Mouse (Mus musculus) liver, embryonic 14.5 days (tissue): ENCODE data around the gene Relb. TPM values are rescaled to one million over a fixed set of nuclear protein-coding genes. Genes with fewer than 3 reads are reported as not detected.

ENCODE experiments used
- ATAC-seq: fragments of 200-750 bp; cut with Nextera tagmentation; 2 replicates; pipeline ENCODE4 v1.8.0; 2017; ENCODE audit warnings: moderate number of reproducible peaks, mild to moderate bottlenecking, moderate library complexity; ENCODE audit not compliant: insufficient read depth
- DNase-seq, 3 experiments: peaks; one replicate each; pipeline ENCODE4 v3.0.0-alpha.2; 2012 to 2013; ENCODE audit warnings: low read depth in 3 of 3, low spot score in 3 of 3
- H3K27ac ChIP-seq: fragments of 300-500 bp; sonication (generic); 2 replicates; pipeline ENCODE4 v1.5.1; 2014; ENCODE audit warnings: moderate library complexity, mild to moderate bottlenecking, control low read depth, inconsistent platforms
- H3K27me3 ChIP-seq: fragments of 300-500 bp; sonication (generic); 2 replicates; pipeline ENCODE4 v1.6.1; 2014; ENCODE audit warnings: mild to moderate bottlenecking, low read length, moderate library complexity; ENCODE audit not compliant: control insufficient read depth, insufficient read depth
- H3K36me3 ChIP-seq: fragments of 300-500 bp; sonication (generic); replicated peaks from 2 replicates; pipeline ENCODE4 v1.6.1; 2014; ENCODE audit warnings: low read depth; ENCODE audit not compliant: control insufficient read depth, insufficient read depth
- H3K4me1 ChIP-seq, 2 experiments: fragments of 200-500 bp in 1 of 2; fragments of 300-500 bp in 1 of 2; sonication (generic) in 1 of 2; replicated peaks; 2 replicates each; pipeline ENCODE4 v1.6.1; 2012 to 2014; ENCODE audit warnings: antibody characterized with exemption in 1 of 2, inconsistent platforms in 1 of 2, low read length in 1 of 2; ENCODE audit not compliant: control insufficient read depth in 2 of 2, insufficient read depth in 2 of 2
- H3K4me2 ChIP-seq: fragments of 300-500 bp; sonication (generic); 2 replicates; pipeline ENCODE4 v1.6.1; 2014; ENCODE audit warnings: low read depth, mild to moderate bottlenecking, control low read depth, moderate library complexity
- H3K4me3 ChIP-seq, 2 experiments: fragments of 200-500 bp in 1 of 2; fragments of 300-500 bp in 1 of 2; sonication (generic) in 1 of 2; 2 replicates each; pipeline ENCODE4 v1.5.1; 2012 to 2014; ENCODE audit warnings: low read depth in 2 of 2, low read length in 2 of 2, mild to moderate bottlenecking in 2 of 2, control low read depth in 1 of 2, inconsistent platforms in 1 of 2, moderate library complexity in 1 of 2; ENCODE audit not compliant: insufficient read depth in 1 of 2
- H3K9ac ChIP-seq: fragments of 300-500 bp; sonication (generic); replicated peaks from 2 replicates; pipeline ENCODE4 v1.6.1; 2014; ENCODE audit warnings: mild to moderate bottlenecking, control low read depth, moderate library complexity
- H3K9me3 ChIP-seq: fragments of 300-500 bp; sonication (generic); 2 replicates; pipeline ENCODE4 v1.6.1; 2016; ENCODE audit warnings: low read length, mixed read lengths; ENCODE audit not compliant: control insufficient read depth
- CTCF ChIP-seq: IDR thresholded peaks from 2 replicates; pipeline ENCODE4 v1.5.1; 2016; ENCODE audit warnings: antibody characterized with exemption, low read depth, control low read depth
- EP300 ChIP-seq: IDR thresholded peaks from 2 replicates; pipeline ENCODE4 v1.6.1; 2016; ENCODE audit warnings: antibody characterized with exemption, low read depth
- WGBS: fragments of 180-500 bp; shearing (Covaris S2); extraction: QIAGEN DNeasy Blood & Tissue Kit; methylation state at CpG from one replicate; pipeline ENCODE4 v1.1.7; 2014; ENCODE audit not compliant: insufficient replicate concordance; 5-methylcytosine and 5-hydroxymethylcytosine counted together
- polyA plus RNA-seq, 2 experiments: library from polyadenylated mRNA; depleted of rRNA in 1 of 2; stranded (reverse) in 1 of 2; unstranded in 1 of 2; fragments of >200 nt; fragmentation: Nextera tagmentation in 1 of 2; extraction: Ambion mirVana in 1 of 2; gene quantifications; 2 replicates each; pipeline versions ENCODE4 v1.2.1 to v1.2.3; 2012 to 2014

Relb gene
- polyA plus RNA-seq, 2 experiments, result 0.89 to 1.1 TPM

DNA sequence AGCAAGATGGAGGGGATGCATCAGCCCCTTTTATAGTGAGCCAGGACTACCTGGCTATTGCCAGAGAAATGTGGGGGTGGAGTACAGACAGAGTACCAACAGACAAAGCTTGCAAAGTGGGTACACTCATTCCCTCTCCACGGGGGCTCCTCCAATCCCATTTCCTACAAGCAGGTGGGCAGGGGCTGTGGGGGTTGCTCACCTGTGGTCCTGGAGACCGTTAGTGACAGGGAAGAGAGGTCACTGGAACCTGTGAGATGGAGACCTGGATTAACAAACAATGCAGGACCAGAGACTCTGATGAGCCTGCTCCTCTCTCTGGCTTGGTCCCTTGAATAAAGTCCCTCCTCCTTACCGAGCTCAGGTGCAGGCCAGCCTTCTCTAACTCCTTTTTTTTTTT, 1.5 kb downstream of the Relb start:
- Histone ChIP-seq H3K9ac (no peak overlapping the region), H3K36me3 (no peaks in the 10 kb centered on the region), H3K4me3 (peak overlapping the region in 1 of 2 experiments; percentile 84; a peak in 1 of 4 replicates), H3K4me1 (peaks cover 11 to 18% of the 10 kb centered on the region in 2 experiments), H3K4me2 (peak overlapping the region; percentile 100), H3K9me3 (no peaks in the 10 kb centered on the region), H3K27me3 (no peaks in the 10 kb centered on the region), H3K27ac (no peak overlapping the region)
- DNase-seq, result no peak
- TF ChIP-seq CTCF (no peak), EP300 (no peak)
- ATAC-seq, result no peak
- 52% methylated on average over 3 of the region's 3 CpGs for WGBS

DNA sequence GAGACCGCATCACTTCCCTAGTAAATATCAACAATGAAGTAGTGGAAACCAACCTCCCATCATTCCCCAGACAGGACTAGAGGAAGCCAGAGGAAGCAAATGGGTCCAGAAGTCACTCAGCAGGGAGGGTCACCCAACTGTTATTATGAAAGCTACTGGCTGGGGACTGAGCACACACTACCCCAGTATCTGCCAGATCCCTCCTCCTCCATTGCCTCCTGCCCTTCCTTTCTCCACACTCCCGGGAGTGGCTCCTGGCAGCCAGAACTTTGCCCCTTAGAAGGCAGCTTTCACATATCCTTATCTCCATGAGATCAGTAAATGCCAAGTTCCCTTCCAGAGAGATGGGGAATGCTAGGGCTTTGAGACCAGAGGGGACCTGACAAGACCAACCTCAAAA, 5.8 kb downstream of the Relb start:
- Histone ChIP-seq H3K9ac (no peak overlapping the region), H3K4me2 (no peak overlapping the region), H3K27ac (no peak overlapping the region), H3K9me3 (no peaks in the 10 kb centered on the region), H3K27me3 (no peaks in the 10 kb centered on the region), H3K36me3 (no peaks in the 10 kb centered on the region), H3K4me1 (peaks cover 0 to 6% of the 10 kb centered on the region in 2 experiments; a peak in 3 of 4 replicates), H3K4me3 (no peak overlapping the region)
- no peak for TF ChIP-seq EP300
- TF ChIP-seq CTCF, result no peak
- DNase-seq (no peak), ATAC-seq (no peak)
- WGBS, result 50% methylated on average over 2 of the region's 2 CpGs

DNA sequence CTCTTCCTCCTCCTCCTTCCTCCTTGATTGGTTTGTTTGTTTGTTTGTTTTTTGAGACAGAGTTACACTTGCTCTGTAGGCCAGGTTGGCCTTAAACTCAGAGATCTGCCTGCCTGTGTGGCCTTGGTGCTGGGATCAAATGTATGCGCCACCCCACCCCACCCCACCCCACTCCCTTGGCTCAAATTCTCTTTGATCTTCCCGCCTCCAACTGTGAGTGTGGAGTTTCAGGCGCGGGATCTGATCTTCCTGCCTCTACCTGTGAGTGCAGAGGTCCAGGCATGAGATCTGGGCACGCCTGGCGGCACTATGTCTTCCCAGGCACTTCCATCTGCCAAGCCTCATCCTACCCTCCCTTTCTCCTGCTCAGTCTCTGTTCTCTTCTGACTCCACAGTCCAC, 7.0 kb downstream of the Relb start:
- ATAC-seq, result no peak
- WGBS, result 43% methylated on average over 6 of the region's 6 CpGs
- no peak for DNase-seq
- Histone ChIP-seq H3K27ac (no peak overlapping the region), H3K9ac (no peak overlapping the region), H3K4me1 (no peaks in the 10 kb centered on the region; a peak in 1 of 4 replicates), H3K4me3 (no peak overlapping the region), H3K27me3 (no peaks in the 10 kb centered on the region), H3K9me3 (no peaks in the 10 kb centered on the region), H3K36me3 (no peaks in the 10 kb centered on the region), H3K4me2 (no peak overlapping the region)
- TF ChIP-seq CTCF (no peak), EP300 (no peak)

DNA sequence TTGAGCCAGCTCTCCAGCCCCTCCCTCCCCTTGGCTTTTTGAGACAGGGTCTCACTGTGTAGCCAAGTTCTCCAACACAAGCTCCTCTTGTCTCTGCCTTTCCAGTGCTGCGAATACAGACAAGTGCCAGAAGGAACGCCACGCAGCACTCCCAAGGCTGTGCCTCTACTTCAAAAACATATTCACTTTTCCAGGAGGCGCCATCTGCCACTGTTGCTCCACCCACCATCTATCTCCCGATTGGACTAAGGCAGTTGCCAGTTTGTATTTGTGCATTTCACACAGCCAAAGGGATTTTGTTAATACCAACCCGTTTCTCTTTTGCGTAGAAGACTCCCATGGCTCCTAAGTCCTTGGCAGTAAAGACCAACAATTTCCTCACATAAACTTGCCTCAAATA, 8.4 kb downstream of the Relb start:
- Histone ChIP-seq H3K27ac (no peak overlapping the region), H3K9me3 (no peaks in the 10 kb centered on the region), H3K4me2 (no peak overlapping the region), H3K27me3 (no peaks in the 10 kb centered on the region), H3K4me1 (no peaks in the 10 kb centered on the region; a peak in 1 of 4 replicates), H3K36me3 (no peaks in the 10 kb centered on the region), H3K9ac (no peak overlapping the region), H3K4me3 (no peak overlapping the region)
- ATAC-seq, result no peak
- WGBS, result 75% methylated on average over 7 of the region's 7 CpGs
- no peak for DNase-seq
- TF ChIP-seq CTCF (no peak), EP300 (no peak)

DNA sequence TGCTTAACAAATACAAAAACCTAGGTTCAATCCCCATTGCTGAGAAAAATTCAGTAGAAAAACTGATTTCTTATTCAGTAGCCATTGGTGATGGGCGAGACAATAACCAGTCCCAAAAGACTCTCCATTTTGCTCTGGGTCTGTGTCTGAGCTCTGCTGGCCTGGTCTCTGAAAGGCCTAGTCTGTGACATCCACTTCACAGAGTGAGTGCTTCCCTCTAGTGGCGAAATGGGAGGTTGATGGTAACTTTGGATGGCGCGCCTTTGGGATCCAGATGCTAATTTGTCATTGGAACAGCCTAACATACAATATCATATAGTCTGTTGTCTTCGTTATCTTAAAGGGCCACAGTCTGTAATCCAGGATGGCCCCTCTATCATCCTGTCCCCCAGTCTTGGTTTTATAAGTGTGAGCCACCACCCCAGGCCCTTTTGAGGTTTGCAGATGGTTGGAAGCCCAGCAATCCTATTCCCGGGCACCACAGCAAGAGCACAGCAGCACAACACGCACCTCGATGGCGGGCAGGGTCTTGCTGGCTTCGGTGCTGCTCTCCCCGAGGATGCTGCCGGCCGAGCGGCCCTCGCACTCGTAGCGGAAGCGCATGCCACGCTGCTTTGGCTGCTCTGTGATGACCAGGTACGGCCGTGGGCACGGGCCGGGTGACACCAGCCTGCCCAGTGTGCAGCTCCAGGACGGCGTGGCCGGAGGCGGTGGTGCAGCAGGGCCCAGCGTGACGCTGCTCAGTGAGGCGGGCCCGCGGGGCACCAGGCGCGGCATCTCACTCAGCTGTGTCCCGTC, 10.0 kb downstream of the Relb start:
- Histone ChIP-seq H3K9me3 (no peaks in the 10 kb centered on the region), H3K4me1 (no peaks in the 10 kb centered on the region; a peak in 1 of 4 replicates), H3K4me3 (peak overlapping the region in 1 of 2 experiments; percentile 9; a peak in 2 of 4 replicates), H3K36me3 (no peaks in the 10 kb centered on the region), H3K4me2 (peak overlapping the region; percentile 50), H3K27me3 (no peaks in the 10 kb centered on the region), H3K9ac (no peak overlapping the region), H3K27ac (no peak overlapping the region)
- TF ChIP-seq EP300 (no peak), CTCF (peak; percentile 93)
- DNase-seq (peak; percentile 52 to 70 (median 58)), ATAC-seq (peak; percentile 70)
- 12% methylated on average over 35 of the region's 35 CpGs for WGBS
